Mouse (Mus musculus) thymus, postnatal 36 days (tissue): Measurements from ENCODE around the gene Abcg4.

Experiments used
- DNase-seq, 2 experiments: peaks; one replicate each; pipeline ENCODE4 v3.0.0; 2022; ENCODE audit warnings: mixed read lengths in 2 of 2

Gene Abcg4

GRCm38 (mm10) chr9:44236601-44237000 lies 51.8 kb downstream of the Abcg4 start:
- DNase-seq: peak in 1 of 2 experiments; percentile 30

- peak; percentile 79 to 85 for DNase-seq
Observed at GRCm38 (mm10) chr9:44234479-44235427, 53.7 kb downstream of the Abcg4 start.

- DNase-seq: peak; percentile 99
Observed at GRCm38 (mm10) chr9:44233802-44234478, 54.5 kb downstream of the Abcg4 start, which contains the start of gene Cbl. Cbl (minus strand) TSS chr9:44234049.

GRCm38 (mm10) chr9:44233021-44233801 lies 55.2 kb downstream of the Abcg4 start:
- peak; percentile 76 to 86 for DNase-seq

GRCm38 (mm10) chr9:44231609-44232008 lies 56.8 kb downstream of the Abcg4 start:
- no peak for DNase-seq

GRCm38 (mm10) chr9:44225993-44226392 lies 62.4 kb downstream of the Abcg4 start:
- DNase-seq: no peak
